Mouse (Mus musculus) embryo, embryonic 11.5 days (tissue): Measurements from ENCODE around the gene Pole2.

Experiments
- DNase-seq: peaks from one replicate; pipeline ENCODE4 v3.0.0-alpha.2; 2012; ENCODE audit warnings: low read depth, low spot score

Gene Pole2

DNA sequence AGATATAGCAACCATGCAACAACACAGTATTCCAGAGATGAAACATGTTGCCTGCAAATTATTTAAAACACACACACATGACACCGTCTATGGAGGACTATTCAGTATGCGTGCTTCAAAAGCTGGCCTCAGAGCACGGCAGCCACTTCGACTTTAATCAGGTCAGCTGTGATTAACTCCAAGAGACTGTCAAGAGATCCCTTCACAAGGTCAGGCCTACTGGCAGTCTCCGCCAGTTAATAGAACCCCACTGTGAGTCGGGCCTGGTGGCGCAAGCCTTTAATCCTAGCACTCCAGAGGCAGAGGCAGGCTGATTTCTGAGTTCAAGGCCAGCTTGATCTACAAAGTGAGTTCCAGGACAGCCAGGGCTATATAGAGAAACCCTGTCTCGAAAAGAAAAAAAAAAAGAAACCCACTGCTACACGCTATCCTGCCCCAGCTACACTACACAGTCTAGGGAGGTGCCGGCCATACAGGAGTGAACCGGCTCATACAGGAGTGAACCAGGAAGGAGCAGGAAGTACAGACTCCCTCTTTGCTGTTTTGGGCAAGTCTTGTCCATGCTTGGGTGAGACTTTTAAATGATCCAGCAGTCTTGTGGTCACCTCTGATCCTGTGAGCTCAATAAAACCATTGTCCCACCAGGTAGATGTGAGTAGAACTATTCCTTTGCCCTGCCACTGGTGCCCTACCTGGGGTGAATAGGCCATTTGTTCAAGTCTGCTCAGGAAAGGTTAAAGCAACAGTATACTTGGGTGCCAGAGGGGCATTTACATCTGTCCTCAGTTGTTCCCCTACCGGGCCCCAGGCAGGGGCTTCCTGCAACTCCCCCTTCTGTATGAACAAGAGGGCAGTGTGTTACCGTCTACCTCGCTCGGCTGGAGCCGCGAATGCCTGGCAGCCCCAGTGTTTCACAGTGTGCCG lies 17.7 kb downstream of the Pole2 start:
- DNase-seq: no peak

DNA sequence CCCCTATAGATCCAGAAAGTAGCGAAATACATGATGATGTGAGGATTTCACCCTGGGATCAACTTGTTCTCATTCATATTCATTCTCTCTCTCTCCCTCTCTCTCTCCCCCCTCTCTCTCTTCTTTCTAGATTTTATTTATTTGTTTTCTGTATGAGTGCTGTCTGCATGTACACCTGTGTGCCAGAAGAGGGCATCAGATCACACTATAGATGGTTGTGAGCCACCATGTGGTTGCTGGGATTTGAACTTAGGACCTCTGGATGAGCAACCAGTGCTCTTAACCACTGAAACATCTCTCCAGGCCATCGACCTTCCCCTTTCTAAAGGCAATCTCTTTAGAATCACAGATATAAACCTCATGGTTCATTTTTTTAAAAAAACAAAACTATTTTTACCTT lies 19.5 kb downstream of the Pole2 start:
- no peak for DNase-seq

DNA sequence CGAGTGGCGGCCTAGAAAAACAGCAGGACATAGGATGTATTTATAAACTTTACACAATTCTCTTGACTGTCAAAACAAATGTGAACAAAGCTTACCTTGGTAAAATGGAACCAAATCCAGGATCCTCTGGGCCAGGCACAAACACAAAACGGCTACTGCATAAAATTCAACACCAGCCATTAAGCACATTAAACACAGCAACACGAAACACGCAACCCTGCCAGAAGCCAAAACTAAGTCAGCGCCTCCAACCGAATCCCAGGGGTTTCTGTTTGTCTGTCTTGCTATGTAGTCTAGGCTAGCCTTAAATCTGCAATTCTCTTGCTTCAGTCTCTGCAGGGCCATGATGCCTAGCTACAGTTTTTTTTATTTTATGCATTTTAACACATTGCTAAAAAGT lies 20.1 kb downstream of the Pole2 start:
- no peak for DNase-seq

DNA sequence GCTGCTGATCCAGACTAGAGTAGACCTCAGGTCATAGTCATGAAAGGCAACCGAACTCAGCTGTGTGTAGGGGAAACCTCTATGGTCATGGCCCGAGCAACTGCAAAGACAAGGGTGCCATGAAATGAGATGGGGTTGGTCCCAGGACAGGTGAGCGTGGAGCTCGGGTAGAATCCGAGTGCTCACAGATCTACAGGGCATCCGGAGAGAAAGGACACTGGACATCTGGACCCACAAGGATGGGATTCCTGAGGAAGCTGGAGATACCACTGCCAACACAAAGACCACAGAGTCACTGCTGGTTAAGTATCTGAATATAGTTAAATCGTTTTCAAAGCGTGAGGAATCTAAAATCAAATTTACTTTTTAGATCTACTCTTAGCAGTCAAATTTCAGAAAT lies 20.6 kb downstream of the Pole2 start:
- DNase-seq: no peak

DNA sequence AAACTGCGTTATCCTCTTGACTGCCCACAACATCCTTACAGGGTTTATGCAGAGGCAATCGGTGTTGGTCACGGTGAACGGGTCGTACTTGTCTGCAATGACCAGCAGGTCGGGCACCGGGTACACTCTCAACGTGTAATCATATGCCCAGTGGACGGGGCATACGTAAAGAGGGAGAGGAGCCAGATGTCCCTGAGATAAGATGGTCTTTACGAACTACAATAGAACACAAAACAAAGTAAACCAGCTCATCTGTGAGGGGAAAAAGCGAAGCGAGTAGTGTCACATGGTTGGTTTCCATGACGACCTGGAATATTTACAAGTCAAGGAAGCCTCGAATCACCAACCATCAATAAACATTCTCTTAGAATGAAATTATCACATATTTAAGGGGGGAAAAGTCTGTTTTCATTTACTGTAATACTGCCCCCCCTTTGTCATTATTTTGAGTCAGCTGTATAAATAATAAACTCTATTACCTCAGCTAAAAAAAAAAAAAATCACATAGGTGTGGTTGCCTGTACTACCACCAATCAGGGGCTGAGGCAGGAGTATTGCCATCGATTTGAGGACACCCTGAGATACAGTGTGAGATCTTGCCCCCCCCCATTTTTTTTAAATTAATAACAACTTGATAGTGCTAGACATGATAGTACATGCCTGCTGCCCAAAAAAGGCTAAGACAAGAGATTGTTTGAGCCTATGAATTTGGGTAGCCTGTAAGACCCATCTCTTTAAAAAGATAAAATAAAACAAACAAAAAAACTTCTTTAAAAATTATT lies 23.8 kb downstream of the Pole2 start, which contains the start of gene Gm49384:
Gene Gm49384, minus strand, starts transcription at position 216 of the 782 bp plus-strand sequence.
- DNase-seq: no peak

DNA sequence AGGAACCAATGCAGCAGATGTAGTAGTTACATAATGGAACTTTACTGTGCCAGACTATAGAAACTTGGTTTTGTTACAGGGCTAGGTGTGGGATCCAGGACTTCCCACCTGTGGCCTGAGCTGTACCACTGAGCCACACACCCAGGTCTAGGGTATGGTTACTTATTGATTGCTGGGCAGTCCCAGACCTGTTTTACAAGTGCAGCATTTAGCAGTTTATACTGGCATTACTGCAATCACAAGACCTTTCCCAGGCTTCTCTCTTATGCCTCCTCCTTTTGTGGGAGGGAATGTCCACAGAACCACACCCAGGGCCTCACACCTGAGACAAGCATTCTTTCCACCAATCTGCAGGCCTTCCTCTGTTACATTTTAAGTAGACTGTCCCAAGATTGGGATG lies 29.0 kb downstream of the Pole2 start:
- DNase-seq: no peak

GRCm38 (mm10) chr12:69198164-69198535 lies 29.8 kb downstream of the Pole2 start, which contains the start of gene Dnaaf2:
Gene Dnaaf2 (minus strand): TSS chr12:69198429.
- peak; percentile 51 for DNase-seq

DNA sequence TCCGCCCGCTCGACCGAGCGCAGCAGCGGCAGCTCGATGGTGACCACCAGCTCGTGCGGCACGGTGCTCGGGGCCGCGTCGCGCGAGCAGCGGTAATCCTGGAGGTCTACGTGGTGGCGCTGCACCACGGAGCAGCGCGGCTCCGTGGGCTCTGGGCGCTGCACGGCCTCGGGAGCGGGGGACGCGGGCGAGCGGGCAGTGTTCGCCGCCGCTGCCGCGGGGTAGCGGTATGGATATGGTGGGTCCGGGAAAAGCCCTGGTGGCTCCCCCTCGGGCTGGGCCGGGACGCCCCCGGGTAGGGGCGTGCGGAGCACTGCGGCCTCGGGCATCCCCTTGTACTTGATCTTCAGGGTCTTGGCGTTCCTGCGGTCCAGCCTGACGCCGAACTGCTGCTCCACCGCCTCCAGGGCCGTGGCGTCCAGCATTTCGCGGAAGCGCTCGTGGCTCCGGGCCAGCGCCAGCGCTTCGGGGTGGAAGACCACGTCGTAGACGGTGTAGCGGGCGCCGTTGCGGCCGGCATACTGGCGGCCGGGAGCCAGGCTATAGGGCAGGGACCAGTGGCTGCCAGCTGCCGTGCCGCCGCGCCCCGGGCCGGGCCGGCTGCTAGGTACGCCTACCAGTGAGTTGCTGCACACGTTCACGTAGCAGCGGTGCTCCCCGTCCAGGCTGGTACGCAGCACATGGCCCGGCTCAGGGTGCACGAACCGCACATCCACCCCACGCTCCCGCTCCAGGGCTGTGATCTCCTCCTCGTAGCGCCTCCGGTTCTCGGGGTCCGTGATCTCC lies 30.4 kb downstream of the Pole2 start:
- no peak for DNase-seq

DNA sequence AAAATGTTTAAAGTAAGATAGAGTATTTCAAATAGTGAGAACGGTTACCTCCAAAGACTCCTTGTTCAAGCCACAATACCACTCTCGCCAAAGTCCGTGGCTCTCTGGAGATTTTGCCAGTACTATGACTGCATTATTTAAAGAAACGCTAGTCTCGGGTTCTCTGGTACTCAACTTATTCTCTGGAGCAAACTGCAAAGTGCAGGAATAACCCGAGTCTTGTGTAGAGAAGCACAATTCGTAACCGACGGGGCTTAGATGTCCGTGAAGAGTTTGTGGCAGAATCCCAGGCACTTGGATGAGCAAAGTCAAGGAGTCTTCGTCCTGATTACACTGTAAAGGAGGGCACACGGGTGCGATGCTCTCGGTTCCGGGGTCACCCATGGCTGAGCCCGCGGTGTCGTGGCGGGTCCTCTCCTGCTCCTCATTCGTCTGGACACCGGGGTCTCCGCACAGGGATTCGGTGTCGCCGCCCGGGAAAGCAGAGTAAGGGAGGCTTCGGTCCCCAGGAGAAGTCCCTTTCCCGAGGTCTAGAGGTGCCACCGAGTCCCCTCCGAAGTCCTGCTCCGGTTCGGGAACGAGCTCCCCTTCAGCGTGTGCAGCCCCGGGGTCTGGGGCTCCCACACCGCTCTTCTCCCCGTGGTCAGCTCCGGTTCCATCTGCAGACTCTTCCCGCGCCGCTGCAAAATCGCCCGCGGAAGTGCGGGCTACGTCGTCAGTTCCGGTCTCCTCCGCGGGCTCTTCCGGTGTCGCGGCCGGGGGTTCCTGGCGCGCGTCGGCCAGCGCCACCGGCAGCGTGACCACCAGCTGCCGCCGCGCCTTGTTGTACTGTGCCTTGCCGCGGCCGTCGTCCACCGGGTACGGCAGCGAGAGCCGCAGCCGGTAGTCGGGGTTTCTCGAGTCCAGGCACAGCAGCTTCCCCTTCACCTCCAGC lies 31.3 kb downstream of the Pole2 start, which contains the start of gene Gm49383:
Gene Gm49383, minus strand, starts transcription at position 661 of the 934 bp plus-strand sequence.
- DNase-seq: peak; percentile 54

DNA sequence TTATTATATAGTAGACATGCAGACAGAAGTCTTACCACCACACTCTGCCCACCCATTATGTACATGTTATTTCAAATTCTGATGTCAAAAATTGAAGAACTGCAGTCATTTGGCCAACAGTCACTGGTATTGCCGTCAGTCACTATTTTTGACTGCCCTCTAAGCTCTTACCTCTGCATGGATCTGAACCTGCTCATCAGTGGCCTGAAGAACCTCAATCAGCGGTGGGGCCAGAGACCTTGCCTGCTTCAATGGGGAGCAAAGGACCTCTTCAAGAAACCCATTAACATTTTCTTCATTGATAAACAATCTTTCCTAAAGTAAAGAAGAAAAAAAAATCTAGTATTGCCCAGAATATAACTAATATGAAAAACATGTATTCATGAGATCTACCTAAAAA lies 35.4 kb downstream of the Pole2 start:
- DNase-seq: no peak

GRCm38 (mm10) chr12:69191396-69191795 lies 36.6 kb downstream of the Pole2 start:
- no peak for DNase-seq

- DNase-seq: no peak
Observed at GRCm38 (mm10) chr12:69190522-69190921, 37.5 kb downstream of the Pole2 start.

GRCm38 (mm10) chr12:69190074-69190473 lies 37.9 kb downstream of the Pole2 start:
- no peak for DNase-seq

DNA sequence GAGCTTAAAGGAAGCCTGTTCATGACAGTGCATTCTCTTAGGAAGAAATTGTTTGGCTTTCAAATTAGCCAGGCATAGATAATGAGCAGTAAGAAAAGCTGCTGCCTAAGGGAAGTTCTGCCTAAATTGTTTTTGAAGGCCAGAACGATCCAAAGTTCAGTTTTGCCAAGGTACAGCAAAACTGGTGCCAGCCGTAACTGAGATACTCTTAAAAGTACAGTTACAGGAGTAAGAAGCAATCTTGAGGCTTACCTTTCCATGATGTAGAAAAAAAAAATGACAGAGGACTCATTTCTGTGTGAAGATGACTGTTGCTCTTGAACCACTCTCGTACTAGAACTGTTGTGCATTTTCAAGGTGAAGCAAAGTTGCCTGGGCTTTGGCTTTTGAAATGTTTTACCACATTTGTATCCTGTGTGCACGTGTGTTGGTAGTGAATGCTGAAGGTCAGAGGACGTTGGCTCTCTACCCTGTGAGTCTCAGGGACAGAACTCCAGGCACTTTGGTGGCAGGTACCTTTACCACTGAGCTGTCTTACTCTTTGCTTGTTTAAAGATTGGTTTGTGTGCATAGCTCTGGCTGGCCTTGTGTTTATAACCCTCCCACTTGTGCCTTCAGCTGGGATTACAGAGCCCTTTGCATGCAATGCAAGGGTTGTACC lies 41.1 kb downstream of the Pole2 start:
- DNase-seq: no peak

- no peak for DNase-seq
Observed at GRCm38 (mm10) chr12:69185371-69185770, 42.6 kb downstream of the Pole2 start.

DNA sequence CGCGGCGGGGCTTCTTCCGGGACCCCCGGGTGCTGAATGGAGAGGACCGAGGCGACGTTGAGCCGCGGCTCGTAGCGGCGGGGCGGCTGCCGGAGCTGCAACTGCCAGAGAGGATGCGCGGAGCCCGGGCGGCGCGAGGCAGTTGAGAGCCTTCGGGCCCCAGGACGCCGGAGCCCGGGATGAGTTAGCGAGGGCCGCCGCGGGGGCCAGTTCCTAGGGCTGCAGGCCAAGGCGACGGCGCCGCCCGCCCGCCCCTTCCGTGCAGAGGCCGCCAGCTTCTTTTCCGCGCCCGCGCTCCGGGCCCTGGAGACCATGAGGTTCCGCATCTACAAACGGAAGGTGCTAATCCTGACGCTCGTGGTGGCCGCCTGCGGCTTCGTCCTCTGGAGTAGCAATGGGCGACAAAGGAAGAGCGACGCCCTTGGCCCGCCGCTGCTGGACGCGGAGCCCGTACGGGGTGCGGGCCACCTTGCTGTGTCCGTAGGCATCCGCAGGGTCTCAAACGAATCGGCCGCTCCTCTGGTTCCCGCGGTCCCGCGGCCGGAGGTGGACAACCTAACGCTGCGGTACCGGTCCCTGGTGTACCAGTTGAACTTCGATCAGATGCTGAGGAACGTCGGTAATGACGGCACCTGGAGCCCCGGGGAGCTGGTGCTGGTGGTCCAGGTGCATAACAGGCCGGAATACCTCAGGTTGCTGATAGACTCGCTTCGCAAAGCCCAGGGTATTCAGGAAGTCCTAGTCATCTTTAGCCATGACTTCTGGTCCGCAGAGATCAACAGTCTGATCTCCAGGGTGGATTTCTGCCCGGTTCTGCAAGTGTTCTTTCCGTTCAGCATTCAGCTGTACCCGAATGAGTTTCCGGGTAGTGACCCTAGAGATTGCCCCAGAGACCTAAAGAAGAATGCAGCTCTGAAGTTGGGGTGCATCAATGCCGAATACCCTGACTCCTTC lies 43.4 kb downstream of the Pole2 start:
- DNase-seq: no peak

DNA sequence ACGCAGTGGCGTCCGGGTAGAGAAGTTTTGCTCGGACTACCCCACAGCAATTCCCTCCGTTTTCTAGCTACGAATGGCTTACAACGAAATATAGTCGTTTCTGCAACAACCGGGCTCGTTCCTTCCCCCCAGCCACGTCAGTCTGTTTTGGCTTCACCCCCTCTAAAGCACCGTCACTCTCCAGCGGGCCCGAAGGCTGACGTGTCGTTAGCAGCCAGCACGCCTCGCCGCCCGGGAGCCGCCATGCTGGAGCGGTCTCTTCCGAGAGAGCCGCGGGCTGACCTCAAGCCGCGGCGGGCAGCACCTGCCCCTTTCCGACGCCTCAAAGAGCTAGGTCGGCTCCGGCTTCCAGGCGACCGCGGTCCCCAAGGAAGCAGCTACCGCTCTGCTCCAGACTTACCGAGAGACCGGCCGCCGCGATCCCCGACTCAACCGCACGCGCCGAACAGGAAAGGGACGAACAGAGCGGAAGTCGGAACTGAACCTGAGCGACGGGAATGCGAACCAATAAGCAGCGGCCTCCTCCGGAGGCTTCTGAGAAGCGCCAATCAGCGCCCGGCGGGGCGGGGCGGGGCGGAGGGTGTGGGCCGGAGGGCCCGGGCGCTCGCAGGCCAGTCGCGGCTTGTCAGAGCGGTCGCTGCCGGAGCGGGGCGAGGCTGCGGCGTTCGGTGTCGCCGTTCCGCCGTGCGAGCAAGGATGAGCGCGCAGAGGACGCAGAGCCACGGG lies 44.2 kb downstream of the Pole2 start, which contains the start of the genes Rpl36al and Mgat2:
Gene Rpl36al, minus strand, starts transcription at position 501 of the 726 bp plus-strand sequence.
Gene Mgat2, plus strand, starts transcription at position 575 of the 726 bp plus-strand sequence.
- DNase-seq: peak; percentile 97

GRCm38 (mm10) chr12:69181800-69182199 lies 46.2 kb downstream of the Pole2 start:
- DNase-seq: no peak
